8 mouse cellular contexts compared by ENCODE assay signal in genomic region chr9:110116977-110117778, GRCm38 (mm10). TPM values are rescaled to one million over a fixed set of nuclear protein-coding genes. Genes with fewer than 3 reads are reported as not detected.
A peak's percentile ranks its signal among the peaks of the same experiment; 100 is the strongest.
DNase-seq lines count a peak whose midpoint lies in the region; ATAC-seq and TF ChIP-seq lines count a peak whose summit lies in the region.

TSS of gene Smarcc1 (plus strand) at chr9:110117708.

- peaks cover 12% of the 10 kb centered on the region for H3K36me3 ChIP-seq in heart, embryonic 12.5 days
- peaks cover 15% of the 10 kb centered on the region; the same call in 1 of the 2 replicates for H3K36me3 ChIP-seq in kidney, postnatal 0 days (ENCODE audit: insufficient read depth, low read length)
- H3K36me3 ChIP-seq in liver, embryonic 11.5 days (ENCODE audit: control insufficient read depth, insufficient read depth, low read length) = peaks cover 5% of the 10 kb centered on the region; the same call in 1 of the 2 replicates
- peaks cover 16% of the 10 kb centered on the region for H3K36me3 ChIP-seq in stomach, embryonic 14.5 days (ENCODE audit: control insufficient read depth, insufficient read depth, low read length)

- H3K27me3 ChIP-seq in heart, embryonic 12.5 days (replicated peaks) = no peaks in the 10 kb centered on the region
- no peaks in the 10 kb centered on the region for H3K27me3 ChIP-seq in kidney, postnatal 0 days (ENCODE audit: insufficient read depth, low read length)
- H3K27me3 ChIP-seq in liver, embryonic 11.5 days (replicated peaks; ENCODE audit: control insufficient read depth, insufficient read depth, low read length) = no peaks in the 10 kb centered on the region
- H3K27me3 ChIP-seq in stomach, embryonic 14.5 days (ENCODE audit: control insufficient read depth, insufficient read depth, low read length) = no peaks in the 10 kb centered on the region

- H3K9ac ChIP-seq in heart, embryonic 12.5 days = peak within 1 kb of the TSS; percentile 91
- H3K9ac ChIP-seq in kidney, postnatal 0 days (ENCODE audit: low read depth, low read length) = peak within 1 kb of the TSS; percentile 92
- H3K9ac ChIP-seq in liver, embryonic 11.5 days (ENCODE audit: low read depth, low read length) = peak within 1 kb of the TSS; percentile 83
- H3K9ac ChIP-seq in stomach, embryonic 14.5 days (replicated peaks; ENCODE audit: low read depth, low read length) = peak within 1 kb of the TSS; percentile 89

- ATAC-seq in erythroid progenitor cell, adult 5-6 weeks (replicated peaks; ENCODE audit: low FRiP score, poor library complexity, severe bottlenecking) = peak; percentile 92
- peak; percentile 96 for ATAC-seq in heart, embryonic 12.5 days (ENCODE audit: insufficient number of reproducible peaks, low FRiP score)
- ATAC-seq in kidney, postnatal 0 days (replicated peaks; ENCODE audit: low FRiP score, low read depth) = peak; percentile 93
- ATAC-seq in liver, embryonic 11.5 days (replicated peaks; ENCODE audit: low FRiP score) = peak; percentile 96
- ATAC-seq in stomach, embryonic 14.5 days (ENCODE audit: insufficient number of reproducible peaks, insufficient read depth, low FRiP score, low read depth) = peak; percentile 95

- peak; percentile 87 for DNase-seq in CD4-positive helper T cell, adult 2 months (ENCODE audit: low read depth, low spot score)
- peak; percentile 80 for DNase-seq in brain, embryonic 18.5 days (ENCODE audit: low read depth, low spot score)
- peak; percentile 96 for DNase-seq in kidney, postnatal 0 days (ENCODE audit: low spot score)
- DNase-seq in liver, embryonic 11.5 days (ENCODE audit: low spot score) = peak; percentile 96
- peak; percentile 84 for DNase-seq in naive thymus-derived CD4-positive, alpha-beta T cell, adult 2 months (ENCODE audit: low read depth)

- H3K27ac ChIP-seq in heart, embryonic 12.5 days (ENCODE audit: poor library complexity, severe bottlenecking) = peak within 1 kb of the TSS; percentile 94
- H3K27ac ChIP-seq in kidney, postnatal 0 days = peak within 1 kb of the TSS; percentile 90
- H3K27ac ChIP-seq in liver, embryonic 11.5 days (ENCODE audit: low read depth, low read length) = peak within 1 kb of the TSS; percentile 95
- H3K27ac ChIP-seq in stomach, embryonic 14.5 days (ENCODE audit: low read length) = peak within 1 kb of the TSS; percentile 97

- H3K4me2 ChIP-seq in heart, embryonic 12.5 days = peak within 1 kb of the TSS; percentile 79
- peak within 1 kb of the TSS; percentile 60 for H3K4me2 ChIP-seq in kidney, postnatal 0 days (ENCODE audit: low read length)
- H3K4me2 ChIP-seq in liver, embryonic 11.5 days = peak within 1 kb of the TSS; percentile 84
- peak within 1 kb of the TSS; percentile 76 for H3K4me2 ChIP-seq in stomach, embryonic 14.5 days (replicated peaks; ENCODE audit: low read depth, low read length)

- under 1% methylated on average over 79 of the region's 79 CpGs for WGBS in heart, embryonic 12.5 days
- under 1% methylated on average over 79 of the region's 79 CpGs for WGBS in kidney, postnatal 0 days
- under 1% methylated on average over 79 of the region's 79 CpGs for WGBS in liver, embryonic 11.5 days
- under 1% methylated on average over 78 of the region's 79 CpGs for whole genome bisulfite sequencing in stomach, embryonic 14.5 days

- no peak for TF ChIP-seq CTCF in kidney, postnatal 0 days (IDR thresholded peaks at IDR 0.05; ENCODE audit: low read depth)

- H3K4me1 ChIP-seq in heart, embryonic 12.5 days (replicated peaks) = peaks cover 13% of the 10 kb centered on the region
- H3K4me1 ChIP-seq in kidney, postnatal 0 days (replicated peaks; ENCODE audit: insufficient read depth, low read length) = peaks cover 8% of the 10 kb centered on the region
- H3K4me1 ChIP-seq in liver, embryonic 11.5 days (replicated peaks; ENCODE audit: control insufficient read depth, insufficient read depth, low read length) = peaks cover 13% of the 10 kb centered on the region
- peaks cover 12% of the 10 kb centered on the region for H3K4me1 ChIP-seq in stomach, embryonic 14.5 days (ENCODE audit: control insufficient read depth, insufficient read depth, low read length)

- no peaks in the 10 kb centered on the region for H3K9me3 ChIP-seq in heart, embryonic 12.5 days (replicated peaks)
- no peaks in the 10 kb centered on the region for H3K9me3 ChIP-seq in kidney, postnatal 0 days (replicated peaks; ENCODE audit: low read length)
- H3K9me3 ChIP-seq in liver, embryonic 11.5 days (ENCODE audit: control insufficient read depth, low read length) = no peaks in the 10 kb centered on the region
- H3K9me3 ChIP-seq in stomach, embryonic 14.5 days (ENCODE audit: control insufficient read depth, low read depth, low read length) = no peaks in the 10 kb centered on the region

- peak within 1 kb of the TSS; percentile 80 for H3K4me3 ChIP-seq in heart, embryonic 12.5 days
- peak within 1 kb of the TSS; percentile 80 for H3K4me3 ChIP-seq in kidney, postnatal 0 days (replicated peaks; ENCODE audit: low read depth, low read length)
- H3K4me3 ChIP-seq in liver, embryonic 11.5 days (ENCODE audit: low read depth, low read length) = peak within 1 kb of the TSS; percentile 94
- H3K4me3 ChIP-seq in stomach, embryonic 14.5 days (ENCODE audit: low read depth, low read length) = peak within 1 kb of the TSS; percentile 87

RNA-seq across cellular contexts. Expression of gene Smarcc1, which starts in this region (rescaled TPM):
- 40.7 and 61.6 TPM in 2 replicates for total RNA-seq in erythroid progenitor cell, adult 5-6 weeks (2015; ENCODE audit: low replicate concordance)
- total RNA-seq in erythroid progenitor cell, adult 5-6 weeks (2017; ENCODE audit: low replicate concordance) = 49.2 and 71.5 TPM in 2 replicates
- 111 and 118 TPM in 2 replicates for polyA plus RNA-seq in heart, embryonic 12.5 days (2016; fragmentation: Nextera tagmentation; extraction: Ambion mirVana)
- 58.1 and 63.8 TPM in 2 replicates for polyA plus RNA-seq in kidney, postnatal 0 days (2015; fragmentation: Nextera tagmentation; extraction: Ambion mirVana)
- 69.1 and 72.5 TPM in 2 replicates for polyA plus RNA-seq in liver, embryonic 11.5 days (2014; fragmentation: Nextera tagmentation; extraction: Ambion mirVana)
- polyA plus RNA-seq in stomach, embryonic 14.5 days (2014; fragmentation: Nextera tagmentation; extraction: Ambion mirVana) = 143 and 158 TPM in 2 replicates

Comparison
In these comparisons a context has a peak if more than half of its experiments do, and no peak if none do; other contexts are left out.
1. Peak in every context shown above with its lines: DNase-seq, ATAC-seq, H3K4me3 ChIP-seq and H3K27ac ChIP-seq.